Mouse (Mus musculus) kidney, adult 18-20 months (tissue): Measurements from ENCODE around the gene Matk.

ENCODE experiments used
- DNase-seq: peaks from one replicate; pipeline ENCODE4 v3.0.0; 2021

Gene Matk

GRCm38 (mm10) chr10:81244146-81244545, 8.6 kb upstream of the Matk start:
- DNase-seq: no peak

DNA sequence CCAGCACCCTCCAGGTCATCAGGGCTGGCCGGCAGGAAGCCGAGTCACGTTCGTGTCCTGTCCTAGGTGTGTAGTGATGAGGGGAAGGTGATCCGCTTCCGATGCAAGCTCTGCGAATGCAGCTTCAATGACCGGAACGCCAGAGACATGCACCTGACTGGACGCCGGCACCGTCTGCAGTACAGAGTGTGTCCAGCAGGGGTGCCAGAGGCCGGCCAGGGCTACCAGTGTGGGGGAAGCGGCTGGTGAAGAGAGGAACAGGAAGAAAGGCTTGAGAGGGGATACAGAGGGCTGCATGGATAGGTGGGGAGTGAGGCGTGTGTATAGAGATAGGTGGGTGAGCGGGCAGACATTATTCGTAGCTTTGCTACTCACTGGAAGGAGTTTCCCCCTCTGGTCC, 8.1 kb upstream of the Matk start:
- DNase-seq: peak; percentile 84

DNA sequence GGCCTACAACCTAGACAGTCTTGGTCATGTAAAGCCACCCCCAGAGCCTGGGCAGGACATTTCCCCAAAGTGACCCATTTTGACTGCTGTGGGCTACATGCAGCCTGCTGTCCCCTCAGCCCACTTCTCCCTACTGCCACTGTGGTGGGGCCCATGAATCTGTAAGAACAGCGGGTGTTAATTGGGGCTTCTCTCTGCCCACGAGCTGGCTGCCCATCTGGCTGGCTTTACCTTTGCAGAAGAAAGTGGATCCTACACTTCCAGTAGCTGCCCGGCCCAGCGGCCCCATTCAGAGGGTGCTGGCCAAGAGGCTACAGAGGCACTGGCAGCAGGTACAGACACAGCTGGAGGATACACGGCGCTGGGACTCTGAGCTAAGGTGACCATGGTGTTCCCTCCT, 7.6 kb upstream of the Matk start:
- DNase-seq: no peak

- DNase-seq: no peak
Measured at GRCm38 (mm10) chr10:81247804-81248203, 4.9 kb upstream of the Matk start.

GRCm38 (mm10) chr10:81249442-81249841, 3.3 kb upstream of the Matk start:
- no peak for DNase-seq

GRCm38 (mm10) chr10:81254886-81255285, 2.2 kb downstream of the Matk start:
- no peak for DNase-seq

DNA sequence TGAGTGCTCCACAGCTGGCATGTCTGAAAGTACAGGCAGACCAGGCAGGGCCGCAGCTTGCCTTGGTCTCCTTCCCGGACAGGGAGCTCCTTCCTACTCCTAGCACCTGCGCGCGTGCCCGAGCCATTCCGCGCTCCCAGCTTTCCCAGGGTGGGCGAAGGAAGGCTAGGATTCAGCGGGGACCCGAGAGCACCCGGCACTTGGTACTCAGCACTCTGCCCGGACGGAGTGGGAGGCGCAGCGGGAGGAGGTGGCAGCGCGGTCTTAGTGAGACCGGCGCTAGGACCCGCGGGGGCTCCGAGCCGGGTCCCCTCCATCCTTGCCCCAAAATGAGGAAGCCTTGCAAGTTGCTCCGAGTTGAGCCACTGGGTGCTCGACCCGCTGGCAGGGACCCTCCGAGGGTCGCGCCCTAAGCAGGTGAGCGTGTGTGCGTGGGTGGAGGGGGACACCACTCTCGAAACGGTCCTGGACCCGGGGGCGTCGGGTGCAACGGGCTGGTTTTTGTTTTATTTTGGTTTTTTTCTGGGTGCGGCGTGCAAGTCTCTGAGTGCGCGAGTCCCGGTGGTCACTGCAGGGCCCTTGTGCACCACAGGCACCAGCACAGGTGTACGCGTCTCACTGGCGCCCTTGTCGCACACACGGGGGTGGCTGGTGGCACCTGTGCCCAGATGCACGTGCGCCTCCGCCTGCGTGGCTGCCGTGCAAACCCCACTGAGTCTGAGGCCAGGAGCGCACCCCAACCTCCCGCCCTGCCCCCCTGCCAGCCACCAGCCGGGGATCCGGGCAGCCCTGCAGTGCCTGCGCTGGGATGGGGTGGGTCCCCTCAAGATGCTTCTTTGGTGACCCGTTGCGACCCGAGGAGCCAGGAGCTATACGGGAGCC, 4.7 kb downstream of the Matk start:
- no peak for DNase-seq

GRCm38 (mm10) chr10:81259225-81259884, 6.6 kb downstream of the Matk start:
- no peak for DNase-seq

GRCm38 (mm10) chr10:81261025-81261424, 8.3 kb downstream of the Matk start:
- DNase-seq: no peak

- DNase-seq: no peak
Measured at GRCm38 (mm10) chr10:81265540-81265939, 12.8 kb downstream of the Matk start.

DNA sequence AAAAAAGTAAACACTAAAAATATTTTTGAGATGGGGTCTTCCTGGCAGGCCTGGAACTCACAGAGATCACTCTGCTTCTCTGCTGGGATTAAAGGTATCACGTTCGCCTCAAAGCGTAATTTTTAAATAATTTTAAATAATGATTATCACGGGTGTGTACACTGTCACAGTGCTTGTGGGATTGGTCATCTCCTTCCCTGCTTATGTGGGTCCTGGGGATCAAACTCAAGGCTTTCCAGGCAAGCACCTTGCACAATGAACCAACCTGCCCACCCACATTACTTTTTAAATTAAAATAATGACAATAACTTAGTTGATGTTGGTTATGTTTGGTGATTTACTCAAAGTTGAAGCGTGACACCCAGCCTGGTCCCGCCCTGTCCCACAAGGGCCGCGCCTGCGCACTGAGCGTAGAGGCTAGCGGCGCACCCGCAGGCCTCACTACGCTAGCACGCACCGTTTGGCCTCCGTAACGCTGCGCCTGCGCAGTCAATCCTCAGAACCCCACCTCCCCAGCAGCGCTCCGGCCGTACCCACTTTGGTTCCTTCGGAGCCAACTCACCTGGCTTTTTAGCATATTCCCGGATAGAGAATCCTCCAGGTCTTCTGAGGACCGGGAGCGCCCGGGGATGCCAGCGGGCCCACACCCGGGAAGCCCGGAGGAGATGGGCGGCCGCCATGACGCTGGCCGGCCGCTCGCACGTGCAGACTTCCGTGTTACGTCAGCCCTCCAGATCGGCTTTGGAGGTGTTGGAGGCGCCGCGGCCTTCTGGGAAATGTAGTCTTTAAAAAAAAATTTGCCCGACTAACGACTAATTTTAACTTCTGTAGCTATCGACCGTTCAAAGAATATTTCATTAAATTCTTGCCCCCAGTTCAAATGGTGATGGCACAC, 13.7 kb downstream of the Matk start, which contains the start of the genes Mrpl54 and Apba3:
Gene Mrpl54 (minus strand): TSS at position 724 of the 895 bp plus-strand sequence.
Gene Apba3 (plus strand): TSS at position 750 of the 895 bp plus-strand sequence.
- peak; percentile 98 for DNase-seq

GRCm38 (mm10) chr10:81268056-81268455, 15.3 kb downstream of the Matk start:
- DNase-seq: peak; percentile 88

- DNase-seq: no peak
Measured at GRCm38 (mm10) chr10:81268643-81269412, 16.1 kb downstream of the Matk start.

GRCm38 (mm10) chr10:81272356-81272755, 19.6 kb downstream of the Matk start:
- no peak for DNase-seq

DNA sequence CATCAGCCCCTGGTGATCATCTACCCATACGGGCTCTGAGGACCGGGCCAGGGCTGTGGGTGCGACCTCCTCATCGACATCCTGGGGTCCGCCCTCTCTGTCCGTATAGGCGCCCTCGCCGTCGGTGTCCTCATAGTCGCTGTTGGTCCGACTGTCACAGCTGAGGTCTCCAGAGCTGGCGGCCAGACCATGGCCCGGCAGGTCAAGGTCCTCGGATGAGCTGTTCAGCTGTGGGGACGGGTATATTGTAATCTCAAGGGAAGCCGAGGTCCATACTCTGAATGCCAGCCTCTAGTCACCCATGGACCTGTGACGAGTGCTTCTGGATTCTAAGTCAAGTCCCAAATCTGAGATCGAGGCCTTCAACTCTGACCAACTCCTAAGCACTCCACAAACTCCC, 21.1 kb downstream of the Matk start:
- DNase-seq: no peak

- no peak for DNase-seq
Measured at GRCm38 (mm10) chr10:81277676-81278075, 24.9 kb downstream of the Matk start.

- DNase-seq: no peak
Measured at GRCm38 (mm10) chr10:81279496-81279895, 26.8 kb downstream of the Matk start.

DNA sequence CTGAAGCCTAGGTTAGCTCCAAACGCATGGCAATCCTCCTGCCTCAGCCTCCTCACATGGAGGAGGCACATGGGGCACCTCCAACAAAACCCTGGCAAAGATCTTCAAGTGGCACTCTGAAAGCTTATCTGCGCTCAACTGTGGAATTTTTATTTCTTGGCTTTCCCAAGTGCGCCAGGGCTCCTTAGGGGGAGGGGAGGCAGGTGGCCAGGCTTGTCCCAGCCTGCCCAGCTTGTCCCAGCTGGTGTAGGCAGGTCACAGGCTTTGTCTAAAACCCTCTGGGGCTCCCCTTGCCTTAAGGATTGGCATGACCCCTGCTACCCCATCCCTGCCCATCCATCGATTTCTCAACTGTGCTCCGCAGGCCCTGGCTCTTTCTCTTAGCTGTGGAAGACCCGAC, 31.5 kb downstream of the Matk start:
- DNase-seq: peak; percentile 45

DNA sequence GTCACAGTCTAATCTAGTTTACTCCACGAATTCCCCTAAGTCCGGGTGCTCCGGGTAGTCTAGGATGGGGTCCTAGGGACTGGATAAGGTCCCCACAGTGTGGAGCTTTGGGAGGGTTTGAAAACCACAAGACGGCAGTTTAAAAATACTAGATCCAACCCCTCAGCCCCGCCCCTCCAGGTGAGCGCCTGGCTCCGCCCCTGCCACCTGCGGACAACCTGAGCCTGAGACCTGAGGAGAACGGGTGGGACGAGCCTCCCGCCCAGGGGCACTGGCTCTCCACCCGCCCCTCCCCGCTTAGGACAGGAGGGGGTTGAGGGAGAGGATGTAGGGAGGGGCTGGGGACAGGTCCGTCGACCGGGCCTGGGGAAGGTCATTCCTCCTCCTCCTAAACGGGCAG, 32.0 kb downstream of the Matk start:
- DNase-seq: peak; percentile 77

- DNase-seq: peak; percentile 93
Measured at GRCm38 (mm10) chr10:81285694-81286450, 33.1 kb downstream of the Matk start.

- DNase-seq: peak; percentile 71
Measured at GRCm38 (mm10) chr10:81286586-81286985, 33.9 kb downstream of the Matk start.
